Mouse (Mus musculus): ENCODE data around the gene Cbr3. TPM values are rescaled to one million over a fixed set of nuclear protein-coding genes. Genes with fewer than 3 reads are reported as not detected.
"Not testable (repeated sequence)": the region's sequence is repeated elsewhere in the genome, so short reads cannot be mapped to it uniquely, and the experiment has no call there.

Cbr3 gene
- total RNA-seq (2021) (1 to 10 TPM; 1.9 to 2.3 TPM), polyA plus RNA-seq (2012; rRNA removed) (2.8 and 4.1 TPM in 2 replicates)
- long read RNA-seq: 0 reads

DNA sequence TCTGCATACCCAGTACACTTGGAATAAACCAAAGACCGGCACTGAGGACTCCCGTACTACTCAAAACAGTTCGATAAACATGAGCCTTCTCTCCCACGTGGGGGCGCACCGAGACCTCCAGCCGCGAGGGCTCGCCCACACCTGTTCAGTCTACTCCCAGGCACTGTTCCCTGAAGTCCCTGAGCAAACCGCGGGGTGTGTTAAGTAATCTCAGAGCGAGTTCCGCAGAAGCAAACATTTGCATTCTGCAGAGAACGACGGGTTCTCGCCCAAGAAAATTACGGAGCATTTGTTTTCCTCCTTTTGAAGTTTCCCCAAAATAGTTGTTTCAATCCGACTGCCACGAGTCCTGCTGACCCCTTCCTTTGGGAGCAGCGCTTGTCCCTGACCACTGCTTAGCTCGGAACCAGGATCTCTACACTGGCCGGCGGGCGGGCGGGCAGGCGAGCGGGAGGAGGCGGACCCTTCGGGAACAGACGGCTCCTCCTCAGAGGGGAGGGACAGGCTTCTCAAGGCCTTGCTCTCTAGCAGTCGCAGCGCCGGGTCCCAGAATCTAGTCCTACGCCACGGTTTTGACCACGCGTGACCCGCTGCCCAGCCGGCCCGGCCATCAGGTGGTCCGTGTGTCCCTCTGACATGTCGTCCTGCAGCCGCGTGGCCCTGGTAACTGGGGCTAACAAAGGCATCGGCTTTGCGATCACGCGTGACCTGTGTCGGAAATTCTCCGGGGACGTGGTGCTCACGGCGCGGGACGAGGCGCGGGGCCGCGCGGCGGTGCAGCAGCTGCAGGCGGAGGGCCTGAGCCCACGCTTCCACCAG is at the start of gene Cbr3:
Cbr3 (plus strand) TSS at position 527 of the 819 bp plus-strand sequence.
- H3K4me3 ChIP-seq: peak within 1 kb of the TSS; percentile 68
- intact Hi-C loops (cut with DNase I): loop anchor here (1.0 to 10.0 kb wide), 3 partner anchors 28 to 232 kb away; partner anchors contain the start of gene Dop1b
- H3K36me3 ChIP-seq (ENCODE audit: control insufficient read depth, insufficient read depth, low read length): no peaks in the 10 kb centered on the region
- peak within 1 kb of the TSS; percentile 69 for H3K9ac ChIP-seq (ENCODE audit: low read depth, low read length)
- no peak for TF ChIP-seq EP300 (IDR thresholded peaks at IDR 0.05; ENCODE audit: insufficient read depth, low read depth, low read length)
- TF ChIP-seq POLR2A (IDR thresholded peaks at IDR 0.05; ENCODE audit: insufficient read depth, low read depth, low read length): peak; percentile 59
- peak; percentile 70 for TF ChIP-seq CTCF (IDR thresholded peaks at IDR 0.05)
- DNase-seq: peak; percentile 81 to 82
- H3K4me1 ChIP-seq (ENCODE audit: control insufficient read depth, insufficient read depth, low read length): peaks cover 4% of the 10 kb centered on the region
- WGBS: under 1% methylated on average over 63 of the region's 63 CpGs
- H3K27ac ChIP-seq: peak within 1 kb of the TSS; percentile 58
- H3K27me3 ChIP-seq (ENCODE audit: control insufficient read depth, insufficient read depth, low read length): peaks cover 3% of the 10 kb centered on the region; the same call in 1 of the 2 replicates
- no peaks in the 10 kb centered on the region for H3K79me2 ChIP-seq (replicated peaks; ENCODE audit: control insufficient read depth, insufficient read depth, low read length)

DNA sequence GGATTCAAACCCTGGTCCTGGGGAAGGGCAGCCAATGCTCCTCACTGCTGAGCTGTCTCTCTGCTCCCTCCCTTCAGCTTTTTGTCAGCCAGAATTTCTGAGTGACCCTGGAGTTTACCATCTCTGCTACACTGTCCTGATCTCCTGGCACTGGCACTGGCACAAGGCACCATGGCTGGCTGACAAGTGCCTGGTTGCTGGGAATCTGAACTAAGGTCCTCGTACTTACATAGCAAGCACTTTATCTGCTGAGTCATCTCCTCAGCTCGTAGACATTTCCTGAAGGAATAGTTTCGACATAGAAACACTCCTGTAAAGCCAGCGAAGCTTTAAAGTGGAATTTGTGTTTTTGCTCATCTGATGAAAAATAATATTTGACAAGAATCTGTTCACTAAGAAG is 39.0 kb upstream of the Cbr3 start:
- DNase-seq: no peak
- H3K79me2 ChIP-seq (replicated peaks; ENCODE audit: control insufficient read depth, insufficient read depth, low read length): no peaks in the 10 kb centered on the region
- WGBS: 36% methylated on average over 4 of the region's 4 CpGs

GRCm38 (mm10) chr16:93648441-93649183 is 34.4 kb upstream of the Cbr3 start:
- TF ChIP-seq POLR2A (IDR thresholded peaks at IDR 0.05; ENCODE audit: insufficient read depth, low read depth, low read length): no peak
- no peak for TF ChIP-seq EP300 (IDR thresholded peaks at IDR 0.05; ENCODE audit: insufficient read depth, low read depth, low read length)
- no peak for TF ChIP-seq CTCF (IDR thresholded peaks at IDR 0.05)
- intact Hi-C loops (cut with DNase I): no loop called here
- no peaks in the 10 kb centered on the region for H3K4me1 ChIP-seq (ENCODE audit: control insufficient read depth, insufficient read depth, low read length)
- no peaks in the 10 kb centered on the region for H3K79me2 ChIP-seq (replicated peaks; ENCODE audit: control insufficient read depth, insufficient read depth, low read length)
- no peaks in the 10 kb centered on the region for H3K36me3 ChIP-seq (ENCODE audit: control insufficient read depth, insufficient read depth, low read length)
- H3K4me3 ChIP-seq: no peak overlapping the region
- H3K27ac ChIP-seq: no peak overlapping the region
- no peak for DNase-seq
- H3K27me3 ChIP-seq (ENCODE audit: control insufficient read depth, insufficient read depth, low read length): no peaks in the 10 kb centered on the region
- no peak overlapping the region for H3K9ac ChIP-seq (ENCODE audit: low read depth, low read length)
- 66% methylated on average over 5 of the region's 5 CpGs for WGBS

More for the DNA sequence above, 39.0 kb upstream of the Cbr3 start:
- Histone ChIP-seq H3K27me3 (ENCODE audit: control insufficient read depth, insufficient read depth, low read length) (no peaks in the 10 kb centered on the region), H3K36me3 (ENCODE audit: control insufficient read depth, insufficient read depth, low read length) (no peaks in the 10 kb centered on the region), H3K4me1 (ENCODE audit: control insufficient read depth, insufficient read depth, low read length) (no peaks in the 10 kb centered on the region), H3K4me3 (no peak overlapping the region), H3K27ac (no peak overlapping the region), H3K9ac (ENCODE audit: low read depth, low read length) (no peak overlapping the region)
- TF ChIP-seq POLR2A (IDR thresholded peaks at IDR 0.05; ENCODE audit: insufficient read depth, low read depth, low read length): no peak
- no peak for TF ChIP-seq EP300 (IDR thresholded peaks at IDR 0.05; ENCODE audit: insufficient read depth, low read depth, low read length)
- TF ChIP-seq CTCF (IDR thresholded peaks at IDR 0.05): no peak
- intact Hi-C loops (cut with DNase I): no loop called here

DNA sequence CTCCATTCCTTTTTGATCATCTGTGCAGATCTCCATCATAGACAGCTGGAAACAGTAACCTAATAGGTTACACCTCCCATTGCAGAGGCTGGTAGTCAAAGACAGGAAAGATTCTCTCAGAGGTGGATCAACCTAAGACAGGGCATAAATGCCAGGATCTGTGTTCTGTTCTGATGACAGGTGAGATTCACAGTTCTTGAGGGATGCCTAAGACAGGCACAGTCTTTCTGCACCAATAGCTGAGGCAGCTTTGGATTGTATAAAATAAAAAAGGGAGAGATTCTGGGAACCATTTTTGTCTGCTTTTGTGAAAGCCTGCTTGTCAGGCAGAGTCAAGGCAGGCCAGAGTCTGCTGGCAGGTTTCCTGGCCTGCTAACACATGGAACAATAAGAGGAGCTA is 15.0 kb upstream of the Cbr3 start:
- no peak for DNase-seq

GRCm38 (mm10) chr16:93669521-93669920 is 13.5 kb upstream of the Cbr3 start:
- TF ChIP-seq EP300 (IDR thresholded peaks at IDR 0.05; ENCODE audit: insufficient read depth, low read depth, low read length) (no peak), CTCF (IDR thresholded peaks at IDR 0.05) (no peak), POLR2A (IDR thresholded peaks at IDR 0.05; ENCODE audit: insufficient read depth, low read depth, low read length) (no peak)

More for the DNA sequence above, 15.0 kb upstream of the Cbr3 start:
- Histone ChIP-seq H3K4me3 (no peak overlapping the region), H3K27ac (no peak overlapping the region), H3K9ac (ENCODE audit: low read depth, low read length) (no peak overlapping the region), H3K4me1 (ENCODE audit: control insufficient read depth, insufficient read depth, low read length) (no peaks in the 10 kb centered on the region), H3K27me3 (ENCODE audit: control insufficient read depth, insufficient read depth, low read length) (no peaks in the 10 kb centered on the region), H3K36me3 (ENCODE audit: control insufficient read depth, insufficient read depth, low read length) (no peaks in the 10 kb centered on the region), H3K79me2 (replicated peaks; ENCODE audit: control insufficient read depth, insufficient read depth, low read length) (no peaks in the 10 kb centered on the region)
- TF ChIP-seq EP300 (IDR thresholded peaks at IDR 0.05; ENCODE audit: insufficient read depth, low read depth, low read length) (no peak), POLR2A (IDR thresholded peaks at IDR 0.05; ENCODE audit: insufficient read depth, low read depth, low read length) (no peak), CTCF (IDR thresholded peaks at IDR 0.05) (no peak)
- intact Hi-C loops (cut with DNase I): no loop called here

GRCm38 (mm10) chr16:93670466-93670865 is 12.5 kb upstream of the Cbr3 start:
- H3K27me3 ChIP-seq (ENCODE audit: control insufficient read depth, insufficient read depth, low read length); H3K36me3 ChIP-seq (ENCODE audit: control insufficient read depth, insufficient read depth, low read length); intact Hi-C loops (cut with DNase I); H3K27ac ChIP-seq; H3K79me2 ChIP-seq (replicated peaks; ENCODE audit: control insufficient read depth, insufficient read depth, low read length); H3K9ac ChIP-seq (ENCODE audit: low read depth, low read length); H3K4me3 ChIP-seq; H3K4me1 ChIP-seq (ENCODE audit: control insufficient read depth, insufficient read depth, low read length); DNase-seq: not testable (repeated sequence)
- 50% methylated on average over 4 of the region's 4 CpGs for WGBS

More at GRCm38 (mm10) chr16:93669521-93669920, 13.5 kb upstream of the Cbr3 start:
- no peak overlapping the region for H3K9ac ChIP-seq (ENCODE audit: low read depth, low read length)
- no peaks in the 10 kb centered on the region for H3K27me3 ChIP-seq (ENCODE audit: control insufficient read depth, insufficient read depth, low read length)
- H3K36me3 ChIP-seq (ENCODE audit: control insufficient read depth, insufficient read depth, low read length): no peaks in the 10 kb centered on the region
- H3K27ac ChIP-seq: no peak overlapping the region
- intact Hi-C loops (cut with DNase I): no loop called here
- no peak for DNase-seq
- no peak overlapping the region for H3K4me3 ChIP-seq
- no peaks in the 10 kb centered on the region for H3K79me2 ChIP-seq (replicated peaks; ENCODE audit: control insufficient read depth, insufficient read depth, low read length)
- H3K4me1 ChIP-seq (ENCODE audit: control insufficient read depth, insufficient read depth, low read length): no peaks in the 10 kb centered on the region

All from heart, adult 2 months (tissue).